Mouse (Mus musculus) gastrocnemius, postnatal 25 days (tissue): Measurements from ENCODE around the gene Gnptab. TPM values are rescaled to one million over a fixed set of nuclear protein-coding genes. Genes with fewer than 3 reads are reported as not detected.
"Not testable (repeated sequence)": the region's sequence is repeated elsewhere in the genome, so short reads cannot be mapped to it uniquely, and the experiment has no call there.

Experiments used
- DNase-seq: peaks from one replicate; pipeline ENCODE4 v3.0.0; 2022
- total RNA-seq, 2 experiments: library from RNA; stranded (reverse); gene quantifications; 1 replicate in 1 of 2; 2 replicates in 1 of 2; pipeline ENCODE4 v1.2.3; 2021

Gnptab gene
- total RNA-seq, 2 experiments from 2014 or later, result 15.4 to 15.8 TPM

DNA sequence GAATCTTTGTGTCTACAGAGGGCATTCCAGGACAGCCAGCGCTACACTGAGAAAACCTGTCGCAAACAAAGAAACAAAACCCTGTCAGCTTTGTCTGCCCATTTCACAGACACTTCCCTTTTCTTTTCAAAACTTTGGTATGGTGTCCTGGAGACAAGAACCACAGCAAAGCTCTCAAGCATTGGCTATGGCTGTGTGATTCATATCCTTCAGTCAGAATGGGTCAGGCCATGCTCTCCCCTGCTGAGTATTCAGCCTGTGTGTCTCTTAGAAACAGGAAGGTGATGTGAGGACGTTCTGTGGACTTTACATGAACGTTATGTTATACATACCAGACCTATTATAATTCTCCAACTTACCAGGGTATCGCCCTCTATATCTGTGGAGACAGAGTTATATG, 38.8 kb downstream of the Gnptab start:
- DNase-seq, result no peak

DNA sequence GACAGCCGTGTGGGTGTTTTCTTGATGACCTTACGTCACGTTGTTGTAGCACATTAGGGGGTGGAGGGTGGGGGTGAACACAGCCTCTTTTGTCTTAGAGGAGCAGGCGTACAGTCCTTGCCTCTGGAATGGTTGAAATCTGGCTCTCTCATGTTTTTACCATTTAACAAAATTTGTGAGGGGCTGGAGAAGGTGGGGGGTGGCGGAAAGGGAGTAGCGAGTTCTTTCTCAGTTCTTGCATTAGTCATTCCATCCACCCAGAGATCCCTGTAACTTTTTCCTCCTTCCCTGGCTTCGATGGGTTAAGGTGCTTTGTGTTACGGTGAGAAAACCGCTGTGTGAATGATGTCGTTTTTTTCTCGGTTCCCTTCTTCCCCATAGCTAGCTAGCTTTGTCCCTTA, 41.2 kb downstream of the Gnptab start:
- no peak for DNase-seq

DNA sequence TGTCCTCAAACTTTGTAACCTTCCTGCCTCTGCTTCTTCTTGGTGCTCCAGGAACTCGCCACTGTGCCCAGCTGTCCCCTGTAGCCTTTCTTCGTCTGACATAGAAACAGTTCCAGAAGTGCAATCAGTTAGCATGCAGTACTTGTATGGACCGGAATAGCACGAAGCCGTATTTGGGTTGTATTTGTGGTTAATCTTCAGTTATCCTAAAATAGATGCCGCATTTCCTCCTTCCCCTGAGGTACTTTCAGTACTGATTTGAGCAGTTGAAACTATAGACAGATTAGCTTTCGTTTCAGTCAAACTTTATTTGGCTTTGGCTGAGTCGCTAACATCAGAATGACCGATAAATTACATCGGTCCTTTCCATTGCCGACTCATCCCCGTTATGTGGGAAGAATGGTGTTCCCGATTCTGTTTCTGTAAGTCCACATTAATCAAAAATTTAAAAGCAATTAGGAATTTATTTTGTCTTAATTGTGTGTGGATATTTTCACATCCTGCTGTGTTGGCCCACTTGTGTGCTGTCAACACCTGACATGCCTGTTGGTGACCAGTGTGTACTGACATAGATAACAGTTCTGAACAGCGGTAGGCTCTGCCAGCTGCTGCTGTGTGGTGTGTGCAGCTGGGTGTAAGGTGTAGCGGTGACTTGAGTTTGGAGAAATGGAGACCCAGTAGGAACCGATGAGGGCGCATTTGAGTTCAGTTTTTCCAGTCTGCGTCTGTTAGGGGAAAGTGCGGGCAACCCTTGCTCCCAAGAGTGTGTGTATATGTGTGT, 41.9 kb downstream of the Gnptab start:
- no peak for DNase-seq

DNA sequence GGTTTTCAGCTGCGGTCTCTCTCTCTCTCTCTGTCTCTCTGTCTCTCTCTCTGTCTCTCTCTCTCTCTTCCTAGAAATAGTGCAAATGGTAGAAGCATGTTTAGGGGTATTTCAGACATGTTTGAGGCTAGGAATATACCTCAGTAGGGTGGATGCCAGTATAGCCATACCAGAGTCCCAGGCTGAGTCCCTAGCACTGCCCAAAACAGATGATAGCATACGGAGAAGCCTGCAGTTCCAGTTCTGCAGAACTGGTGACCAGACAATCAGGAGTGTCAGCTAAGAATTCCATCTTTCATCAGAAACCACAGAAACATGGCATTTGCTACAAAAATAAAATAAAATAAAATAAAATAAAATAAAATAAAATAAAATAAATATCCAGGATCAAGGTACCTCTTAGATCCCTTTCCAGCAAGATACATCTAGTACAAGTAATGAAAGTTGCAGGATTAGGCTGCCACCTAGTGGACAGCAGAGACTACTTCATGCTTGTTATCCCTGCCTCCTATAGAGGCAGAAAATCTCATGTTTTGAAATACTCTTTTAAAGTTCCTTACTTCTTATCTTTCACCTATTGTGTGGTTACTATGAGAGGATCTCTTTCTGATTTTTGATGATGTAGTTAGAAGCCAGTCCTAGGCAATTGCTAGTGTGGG, 47.4 kb downstream of the Gnptab start:
- no peak for DNase-seq

DNA sequence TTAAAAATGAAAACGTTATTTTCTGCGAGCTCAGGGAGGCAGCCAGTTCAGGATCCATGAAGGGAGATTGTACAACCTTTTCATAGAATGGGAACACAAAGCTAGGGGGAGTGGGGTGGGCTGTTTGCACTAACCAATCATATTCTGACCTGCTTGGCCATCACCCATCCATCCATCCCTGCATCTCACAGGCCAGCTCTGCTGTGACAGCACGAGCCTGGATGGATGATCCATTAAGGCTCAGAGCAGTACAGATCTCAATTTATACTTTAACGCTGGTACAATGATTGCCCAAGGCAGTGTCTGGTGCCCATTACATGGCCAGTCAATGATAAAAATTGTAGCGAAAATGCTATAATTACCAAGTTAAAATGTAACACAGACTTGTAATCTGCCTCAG, 48.0 kb downstream of the Gnptab start:
- DNase-seq, result no peak

DNA sequence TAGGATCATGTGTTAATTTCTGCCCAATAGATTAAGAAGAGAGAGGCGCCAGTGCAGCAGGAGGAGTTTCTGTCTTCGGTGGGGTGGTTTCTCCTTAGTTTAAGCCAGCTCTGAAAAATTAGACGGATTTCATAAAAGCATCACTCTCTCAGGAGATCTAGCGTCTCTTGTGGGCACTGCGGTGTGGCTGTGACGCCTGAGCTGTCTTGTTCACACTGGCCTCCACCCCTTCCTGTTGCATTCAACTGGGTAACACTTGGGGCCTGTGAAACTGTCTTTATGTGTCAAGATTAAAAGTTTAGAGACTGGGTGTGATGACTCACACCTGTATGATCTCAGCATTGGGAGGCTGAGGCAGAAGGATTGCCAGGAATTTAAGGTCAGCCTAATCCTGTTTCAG, 49.1 kb downstream of the Gnptab start:
- no peak for DNase-seq

DNA sequence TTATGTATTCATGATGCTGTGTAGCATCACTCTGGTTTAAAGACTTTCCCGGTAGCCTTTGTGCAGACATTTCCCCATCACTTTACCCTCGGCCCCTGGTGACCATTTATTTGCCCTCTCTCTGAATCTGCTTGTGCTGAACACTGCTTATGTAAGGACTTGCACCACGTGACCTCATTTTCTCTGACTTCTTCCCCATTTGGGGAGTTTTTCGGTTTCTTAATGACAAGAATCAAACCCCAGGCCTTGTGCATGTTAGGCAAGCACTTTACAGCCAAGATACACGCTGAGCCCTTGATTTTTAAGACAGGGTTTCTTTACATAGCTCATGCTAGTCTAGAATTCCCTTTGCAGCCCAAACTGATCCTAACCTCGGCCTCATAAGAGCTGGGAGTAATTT, 62.3 kb downstream of the Gnptab start:
- no peak for DNase-seq

DNA sequence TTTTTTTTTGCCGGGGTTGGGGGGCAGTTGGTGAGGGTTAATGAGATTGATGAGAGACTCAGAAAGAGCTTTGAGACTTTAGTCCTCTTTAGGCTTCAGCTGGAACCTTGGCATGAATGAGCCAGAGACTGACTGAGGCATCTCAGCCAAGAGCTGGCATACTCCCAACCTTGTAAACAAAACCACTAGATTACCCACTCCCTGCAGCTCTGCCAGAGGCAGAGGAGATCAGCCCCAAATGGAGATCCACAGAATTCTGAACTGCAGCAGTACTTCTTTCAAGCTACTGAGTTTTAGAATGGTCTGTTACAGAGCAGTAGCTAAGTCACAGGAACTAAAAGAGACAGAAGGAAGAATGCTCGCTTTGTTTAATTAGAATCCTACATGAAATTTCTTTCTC, 72.3 kb downstream of the Gnptab start:
- DNase-seq, result peak; percentile 35

DNA sequence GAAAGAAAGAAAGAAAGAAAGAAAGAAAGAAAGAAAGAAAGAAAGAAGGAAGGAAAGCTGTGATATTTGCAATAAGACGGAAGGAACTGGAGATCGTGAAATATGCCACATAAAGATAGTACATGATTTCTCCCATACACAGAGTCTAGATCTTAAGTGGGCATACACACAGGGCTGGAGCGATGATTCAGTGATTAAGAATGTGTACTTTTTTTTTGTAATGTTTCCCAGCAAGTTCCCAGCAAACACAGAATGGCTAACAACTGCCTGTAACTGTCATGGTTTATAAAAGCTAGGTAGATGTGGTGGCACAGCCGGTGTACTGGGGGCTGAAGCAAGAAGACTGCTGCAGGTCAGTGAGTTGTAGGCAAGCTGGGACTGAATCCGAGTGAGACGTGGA, 73.1 kb downstream of the Gnptab start:
- DNase-seq, result no peak

DNA sequence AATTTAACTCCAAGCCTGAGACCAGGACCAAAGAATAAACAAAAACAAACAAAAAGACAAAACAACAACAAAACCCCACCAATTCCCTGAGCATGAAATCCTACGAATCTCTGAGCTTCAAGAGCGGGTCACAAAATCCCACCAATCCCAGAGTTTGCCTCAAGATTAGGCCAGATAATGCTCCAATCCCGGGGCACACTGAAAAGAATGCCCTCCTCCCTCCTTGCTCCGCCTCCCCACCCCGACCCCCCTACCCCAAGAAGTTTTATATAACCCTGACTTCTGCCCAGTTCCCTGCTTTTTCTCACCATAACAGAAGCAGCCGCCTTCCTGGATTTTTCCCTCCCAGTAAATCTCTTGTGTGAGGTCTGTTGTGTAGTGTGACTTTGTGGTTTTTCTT, 78.9 kb downstream of the Gnptab start:
- DNase-seq, result no peak

DNA sequence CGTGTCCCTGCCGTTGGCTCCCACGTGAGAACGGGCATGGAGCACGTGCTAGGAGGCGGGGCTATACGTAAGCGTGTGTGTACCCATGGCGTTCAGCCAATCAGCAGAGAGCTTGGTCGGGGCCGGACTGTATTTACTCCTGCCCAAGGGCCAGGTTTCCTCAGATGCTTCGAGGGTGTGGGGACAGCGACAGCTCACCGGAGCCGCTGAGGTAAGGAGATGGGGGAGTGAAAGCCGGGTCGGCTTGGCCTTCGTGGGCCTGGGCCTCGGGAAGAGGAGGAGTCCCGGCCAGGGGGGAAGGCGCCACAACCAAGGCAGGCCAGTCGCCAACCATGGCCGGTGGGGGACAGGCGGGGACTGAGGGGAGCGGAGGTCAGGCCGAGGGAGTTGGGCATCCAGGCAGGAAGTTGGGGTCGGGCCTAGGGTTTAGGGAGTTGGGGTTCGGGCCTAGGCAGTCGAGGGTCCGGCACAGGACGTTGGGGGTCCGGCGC, 80.6 kb downstream of the Gnptab start, which contains the start of gene Sycp3:
Sycp3 (plus strand) TSS at position 68 of the 491 bp plus-strand sequence.
- no peak for DNase-seq

DNA sequence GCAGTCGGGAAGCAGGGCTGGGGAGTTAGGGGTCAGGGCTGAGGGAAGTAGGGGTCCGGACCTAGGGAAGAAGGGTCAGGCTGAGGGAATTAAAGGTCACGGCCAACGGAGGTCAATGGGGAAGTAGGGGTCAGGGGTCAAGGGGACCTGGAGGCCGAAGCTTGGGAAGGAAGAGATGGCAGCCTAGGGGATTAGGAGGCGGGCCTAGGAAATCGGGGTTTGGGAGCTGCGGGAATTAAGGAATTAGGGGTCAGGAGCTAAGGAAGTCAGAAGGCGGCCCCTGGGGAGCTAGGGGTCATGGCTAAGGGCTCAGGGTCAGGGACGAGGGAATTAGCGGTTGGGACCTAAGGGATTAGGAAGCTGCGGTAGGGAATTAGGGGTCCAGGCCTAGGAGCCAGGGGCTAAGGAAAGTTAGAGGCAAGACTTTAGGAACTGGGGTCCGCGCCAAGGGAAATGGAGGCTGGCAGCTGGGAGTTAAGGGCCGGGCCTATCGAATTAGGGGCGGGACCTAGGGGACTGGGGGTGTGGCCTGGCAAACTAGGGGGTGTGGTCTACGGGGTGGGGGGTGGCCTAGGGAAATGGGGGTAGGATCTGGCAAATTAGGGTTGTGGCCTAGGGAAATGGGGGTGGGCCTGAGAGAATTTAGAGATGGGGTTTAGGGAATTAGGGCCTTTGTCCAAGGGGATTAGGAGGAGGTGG, 81.3 kb downstream of the Gnptab start:
- DNase-seq, result no peak

DNA sequence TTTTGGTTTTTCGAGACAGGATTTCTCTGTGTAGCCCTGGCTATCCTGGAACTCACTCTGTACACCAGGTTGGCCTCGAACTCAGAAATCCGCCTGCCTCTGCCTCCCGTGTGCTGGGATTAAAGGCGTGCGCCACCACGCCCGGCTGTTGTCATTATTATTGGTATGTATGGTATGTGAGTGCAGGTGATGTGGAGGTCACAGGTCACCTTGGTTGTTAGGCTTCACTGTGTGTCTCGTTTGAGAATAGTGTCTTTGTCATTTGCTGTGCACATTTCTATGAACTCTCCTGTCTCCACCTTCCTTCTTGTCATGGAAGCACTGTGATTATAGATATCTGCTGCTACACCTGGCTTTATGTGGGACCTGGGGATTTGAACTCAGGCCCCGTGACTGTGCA, 103.9 kb downstream of the Gnptab start:
- DNase-seq, result not testable (repeated sequence)

DNA sequence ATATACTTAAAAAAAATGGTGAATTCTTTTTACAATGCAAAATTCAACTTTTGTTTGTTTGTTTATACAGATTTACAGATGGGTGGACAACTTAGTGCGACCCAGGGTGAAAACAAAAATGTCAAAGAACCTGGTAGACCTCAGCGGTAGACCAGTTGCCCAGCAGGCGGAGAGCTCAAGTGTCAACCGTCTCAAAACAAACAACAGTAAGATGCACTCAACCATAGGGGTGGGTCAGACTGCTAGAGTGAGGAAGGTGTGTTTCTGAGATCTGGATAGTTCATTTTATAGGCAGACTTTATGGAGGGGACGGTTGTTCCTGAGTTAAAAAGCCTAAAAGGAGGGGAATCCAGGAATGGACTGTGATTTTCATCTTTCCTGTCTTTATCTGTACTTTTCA, 109.7 kb downstream of the Gnptab start:
- DNase-seq, result no peak

DNA sequence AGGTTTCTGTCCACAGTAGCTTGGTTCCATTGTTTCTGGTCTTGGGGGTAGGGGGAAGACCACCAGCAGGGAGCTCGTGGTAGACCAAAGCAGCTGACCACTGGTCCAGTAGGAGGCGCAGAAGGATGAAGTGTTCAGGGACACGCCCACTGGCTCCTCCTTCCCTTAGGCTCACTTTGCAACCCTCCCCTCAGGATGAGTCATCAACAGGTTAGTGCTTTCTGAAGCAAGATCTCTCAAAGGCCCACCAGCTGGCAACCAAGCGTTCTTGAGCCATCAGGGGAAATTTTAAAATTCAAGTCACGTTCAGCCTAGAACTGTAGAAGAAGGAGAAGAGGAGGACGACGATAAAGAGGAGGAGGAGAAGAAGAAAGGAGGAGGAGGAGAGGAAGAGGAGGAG, 112.7 kb downstream of the Gnptab start:
- DNase-seq, result no peak

DNA sequence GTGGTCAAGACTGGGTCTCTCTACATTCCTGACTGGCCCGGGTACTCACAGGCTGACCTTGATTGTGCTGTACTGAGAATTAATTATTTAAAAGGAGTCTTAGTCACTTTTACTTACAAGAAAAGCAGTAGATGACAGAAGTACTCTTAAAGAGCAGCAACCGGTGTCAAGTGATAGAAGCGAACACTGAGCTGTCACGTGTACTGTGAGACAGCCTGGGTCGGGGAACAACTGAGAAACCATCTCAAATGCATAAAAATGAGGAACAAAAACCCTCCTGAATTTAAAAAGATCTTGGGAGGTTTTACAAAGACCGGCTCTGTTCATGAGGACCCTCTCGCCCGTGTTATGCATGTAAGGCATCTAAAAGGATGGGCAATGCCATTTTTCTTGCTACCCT, 113.7 kb downstream of the Gnptab start:
- no peak for DNase-seq

DNA sequence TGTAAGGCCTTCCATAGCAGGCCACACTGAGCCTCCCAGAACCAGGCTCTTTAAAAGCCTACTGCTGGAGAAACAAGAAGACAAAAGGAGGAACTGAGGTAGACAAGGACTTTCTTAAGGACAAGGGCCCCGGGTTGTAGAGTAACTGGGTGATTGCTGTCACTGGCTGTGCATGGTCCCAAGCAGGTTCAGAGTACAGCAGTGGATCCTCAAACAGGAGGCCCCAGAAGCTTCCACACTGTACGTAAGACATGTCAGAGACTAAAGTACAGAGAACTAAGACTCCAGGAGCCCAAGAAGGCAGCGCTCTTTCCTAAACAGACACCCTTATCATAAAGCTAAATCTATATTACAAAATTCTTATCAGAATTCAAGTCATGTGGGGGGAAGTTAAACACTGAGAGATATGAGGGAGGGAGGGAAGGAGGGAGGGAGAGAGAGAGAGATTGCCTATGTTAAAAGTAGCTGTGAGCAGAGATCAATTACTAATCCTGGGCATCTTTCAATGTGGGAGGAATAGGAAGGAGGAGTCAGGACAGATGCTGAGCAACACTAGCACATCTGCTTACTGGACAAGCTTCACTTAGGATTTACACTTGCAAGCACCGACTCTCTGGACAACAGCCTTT, 116.1 kb downstream of the Gnptab start:
- DNase-seq, result no peak

Other genes with a start within 250 kb of the Gnptab start
- under 1 TPM; 0.08 to 0.13 TPM for gene Parpbp, start 232.2 kb upstream of the Gnptab start, total RNA-seq
- 1 to 10 TPM; 4.8 to 5.8 TPM for gene Nup37, start 232.1 kb upstream of the Gnptab start, total RNA-seq
- gene Washc3, start 178.0 kb upstream of the Gnptab start, total RNA-seq, result 10 to 100 TPM; 30.2 to 34.2 TPM
- gene Dram1, start 52 bp upstream of the Gnptab start, total RNA-seq, result 1 to 10 TPM; 1.2 to 5.5 TPM
- not detected for gene Sycp3, start 80.4 kb downstream of the Gnptab start, total RNA-seq
- gene Chpt1, start 124.9 kb downstream of the Gnptab start, total RNA-seq, result 100 to 1,000 TPM; 102 to 103 TPM
- gene Mybpc1, start 226.0 kb downstream of the Gnptab start, total RNA-seq, result 1,000 to 10,000 TPM; 1,393 to 2,492 TPM